ENCODE assay signal across 15 mouse cellular contexts in the genomic region with DNA sequence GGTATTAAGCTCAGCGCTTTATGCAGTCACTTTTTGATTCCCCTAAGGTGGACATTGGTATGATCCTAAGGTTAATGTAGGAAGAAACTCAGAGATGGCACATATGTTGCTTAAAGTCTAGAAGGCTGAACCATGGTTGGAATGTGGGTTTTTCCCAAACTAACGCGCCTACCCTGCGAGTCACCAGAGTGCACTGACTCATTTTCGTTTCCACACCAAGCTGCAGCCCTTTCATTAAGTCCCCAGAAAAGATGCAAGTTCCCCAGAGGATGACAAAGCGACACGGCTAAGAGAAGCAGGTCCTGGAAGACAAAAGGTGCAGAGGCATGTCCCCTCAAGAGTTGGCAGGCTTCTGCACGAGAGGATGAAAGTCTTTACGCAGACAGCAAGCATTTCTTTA. TPM values are rescaled to one million over a fixed set of nuclear protein-coding genes. Genes with fewer than 3 reads are reported as not detected.
"Had no signal": no experiment of that assay in that cellular context is flagged by ENCODE, and none has a peak within 500 bp of the region (broad histone marks: within the 10 kb centered on the region; RNA-seq: fewer than 3 reads in every experiment).

No protein-coding gene starts in this region.

- H3K4me1 ChIP-seq: liver, embryonic 13.5 days; midbrain, embryonic 13.5 days; neural tube, embryonic 13.5 days had no signal

- DNase-seq: kidney, adult 9 months; kidney, postnatal 25 days; layer of hippocampus, adult 9-11 months; liver, embryonic 13.5 days; lung, embryonic 14.5 days; thymus, adult 18-20 months; thymus, postnatal 36 days had no signal

- H3K27me3 ChIP-seq: liver, embryonic 13.5 days; midbrain, embryonic 13.5 days; neural tube, embryonic 13.5 days had no signal

- H3K27ac ChIP-seq: layer of hippocampus, adult 2 months; liver, embryonic 13.5 days; macrophage; midbrain, embryonic 13.5 days; neural tube, embryonic 13.5 days had no signal

- H3K4me3 ChIP-seq: layer of hippocampus, adult 2 months; liver, embryonic 13.5 days; midbrain, embryonic 13.5 days; myocyte; neural tube, embryonic 13.5 days had no signal

- H3K36me3 ChIP-seq: liver, embryonic 13.5 days; midbrain, embryonic 13.5 days; neural tube, embryonic 13.5 days had no signal

RNA-seq across cellular contexts. Expression of a gene that starts 39.1 kb away (rescaled TPM):
- total RNA-seq: megakaryocyte, adult 5-6 weeks; monocyte, adult 5-6 weeks; neutrophil, adult 5-6 weeks had no signal
- polyA plus RNA-seq: macrophage, myocyte had no signal
